Mouse (Mus musculus) cerebellum, adult 2 months (tissue): Measurements from ENCODE around the gene Mafg.

ENCODE experiments used
- CTCF ChIP-seq: fragments of 200-500 bp; IDR thresholded peaks from 2 replicates; pipeline ENCODE4 v1.5.1; 2011; ENCODE audit warnings: low read depth, mild to moderate bottlenecking, control low read depth, low read length, moderate library complexity, borderline replicate concordance; ENCODE audit not compliant: insufficient read depth
- POLR2A ChIP-seq: fragments of 200-500 bp; IDR thresholded peaks from 2 replicates; pipeline ENCODE4 v1.6.1; 2011; ENCODE audit warnings: low read length, control low read depth, borderline replicate concordance; ENCODE audit not compliant: insufficient read depth

DNA sequence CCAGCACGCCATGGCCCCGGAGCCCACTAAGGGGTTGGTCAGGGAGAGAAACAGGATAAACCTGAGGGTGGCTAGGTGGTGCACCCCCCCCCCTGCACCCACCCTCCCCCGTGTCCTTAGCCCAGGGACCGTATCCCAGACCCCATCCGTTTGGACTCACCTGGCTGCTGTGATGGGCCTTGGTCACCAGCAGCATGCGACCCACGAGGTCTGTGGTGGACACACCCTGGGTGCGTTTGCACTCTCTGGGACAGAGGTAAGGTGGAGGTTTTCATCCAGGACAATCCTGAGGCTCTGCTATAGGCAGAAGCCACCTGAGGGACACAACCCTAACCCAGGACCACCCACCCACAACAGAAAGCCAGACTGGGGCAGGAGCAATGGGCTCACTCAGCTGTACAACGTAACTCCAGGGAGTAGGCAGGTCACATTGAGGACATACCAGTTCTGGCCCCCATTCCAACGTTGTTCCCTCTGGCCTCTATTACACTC, 19.9 kb downstream of the Mafg start:
- no peak for TF ChIP-seq CTCF
- no peak for TF ChIP-seq POLR2A
